Mouse (Mus musculus) bone marrow, adult 2 months (tissue): ENCODE measurements at regions not wholly inside any gene's neighbourhood (a gene's known extent, or its start where the extent isn't known, plus 50 kb on each side); places are given as distances from the start of the nearest gene placed in this dataset.

Experiments
- H3K27ac ChIP-seq: fragments of 200-500 bp; 2 replicates; pipeline ENCODE4 v1.5.1; 2012; ENCODE audit warnings: low read depth, mild to moderate bottlenecking, control low read depth, inconsistent platforms, low read length; ENCODE audit not compliant: control insufficient read depth, poor library complexity, insufficient read depth
- H3K4me1 ChIP-seq: fragments of 200-500 bp; 2 replicates; pipeline ENCODE4 v1.6.1; 2011; ENCODE audit warnings: low read length; ENCODE audit not compliant: control insufficient read depth, insufficient read depth
- H3K4me3 ChIP-seq: fragments of 200-500 bp; replicated peaks from 2 replicates; pipeline ENCODE3; 2011; ENCODE audit warnings: mild to moderate bottlenecking, low read depth, low read length, control low read depth; ENCODE audit not compliant: control insufficient read depth
- CTCF ChIP-seq: fragments of 200-500 bp; IDR thresholded peaks from 2 replicates; pipeline ENCODE4 v1.5.1; 2011; ENCODE audit warnings: low read length, control low read depth; ENCODE audit not compliant: control insufficient read depth, insufficient read depth
- POLR2A ChIP-seq: fragments of 200-500 bp; IDR thresholded peaks from 2 replicates; pipeline ENCODE4 v1.6.1; 2011; ENCODE audit warnings: low read depth, mild to moderate bottlenecking, control low read depth, low read length, borderline replicate concordance; ENCODE audit not compliant: control insufficient read depth
- WGBS: fragments of 180-500 bp; shearing (Covaris S2); methylation state at CpG from one replicate; pipeline ENCODE4 v1.1.7; 2018; 5-methylcytosine and 5-hydroxymethylcytosine counted together

GRCm38 (mm10) chr7:88206914-88207710 is 70.8 kb upstream of the Ctsc start:
- H3K27ac ChIP-seq: peak overlapping the region; percentile 71
- no peak overlapping the region for H3K4me3 ChIP-seq
- TF ChIP-seq POLR2A (no peak), CTCF (no peak)
- WGBS: 53% methylated on average over 10 of the region's 10 CpGs
- H3K4me1 ChIP-seq: no peaks in the 10 kb centered on the region; the same call in 1 of the 2 replicates

DNA sequence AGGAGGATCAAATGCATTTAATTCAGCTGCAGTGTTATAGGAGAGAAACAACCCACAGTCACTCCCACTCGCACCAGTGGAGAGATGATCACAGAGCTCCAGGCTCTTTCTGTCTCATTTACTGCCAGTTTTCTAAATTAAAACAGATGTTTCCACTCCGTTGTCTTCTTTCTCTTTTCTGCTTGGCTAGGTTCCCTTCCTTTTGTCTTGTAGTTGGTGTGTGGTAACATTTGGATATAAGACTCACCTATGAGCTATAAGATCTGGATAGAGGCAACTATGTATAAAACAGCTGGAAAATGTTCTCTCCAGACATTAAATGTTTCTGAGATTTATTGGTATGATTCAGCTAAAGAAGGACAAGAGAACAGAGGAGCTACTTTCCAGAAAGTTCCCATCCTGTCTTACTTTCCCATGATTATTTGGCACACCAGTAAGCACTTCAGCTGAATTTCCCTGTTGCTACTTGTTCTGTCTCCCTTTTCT is 63.1 kb upstream of the Ctsc start:
- no peak for TF ChIP-seq CTCF
- TF ChIP-seq POLR2A: no peak
- Histone ChIP-seq H3K27ac (no peak overlapping the region), H3K4me1 (no peaks in the 10 kb centered on the region), H3K4me3 (no peak overlapping the region)
- WGBS: 42% methylated on average over 2 of the region's 2 CpGs

GRCm38 (mm10) chr7:88215425-88215824 is 62.5 kb upstream of the Ctsc start:
- 79% methylated on average over 1 of the region's 1 CpGs for WGBS
- no peak overlapping the region for H3K4me3 ChIP-seq
- TF ChIP-seq POLR2A: no peak
- TF ChIP-seq CTCF: no peak
- no peaks in the 10 kb centered on the region for H3K4me1 ChIP-seq
- H3K27ac ChIP-seq: no peak overlapping the region

- no peaks in the 10 kb centered on the region for H3K4me1 ChIP-seq
- no peak for TF ChIP-seq CTCF
- no peak for TF ChIP-seq POLR2A
- H3K27ac ChIP-seq: no peak overlapping the region
- no peak overlapping the region for H3K4me3 ChIP-seq
- WGBS: 82% methylated on average over 2 of the region's 2 CpGs
Observed at GRCm38 (mm10) chr7:88222141-88222540, 55.7 kb upstream of the Ctsc start.

GRCm38 (mm10) chr7:88225800-88226199 is 52.1 kb upstream of the Ctsc start:
- 15% methylated on average over 1 of the region's 1 CpGs for WGBS

More at GRCm38 (mm10) chr7:88225800-88226199, 52.1 kb upstream of the Ctsc start:
- TF ChIP-seq CTCF (no peak), POLR2A (no peak)
- peaks cover 1% of the 10 kb centered on the region; the same call in 1 of the 2 replicates for H3K4me1 ChIP-seq
- no peak overlapping the region for H3K4me3 ChIP-seq
- no peak overlapping the region; the same call in 1 of the 2 replicates for H3K27ac ChIP-seq
